Mouse (Mus musculus): ENCODE results near the gene Olfr44. TPM values are rescaled to one million over a fixed set of nuclear protein-coding genes. Genes with fewer than 3 reads are reported as not detected.

Olfr44 gene
- total RNA-seq (2012; rRNA removed) = not detected in 2 replicates
- total RNA-seq (2014; rRNA removed) = not detected in 2 replicates
- polyA plus RNA-seq (2012; ENCODE audit: insufficient read length, low read depth) = not detected in 2 replicates

DNA sequence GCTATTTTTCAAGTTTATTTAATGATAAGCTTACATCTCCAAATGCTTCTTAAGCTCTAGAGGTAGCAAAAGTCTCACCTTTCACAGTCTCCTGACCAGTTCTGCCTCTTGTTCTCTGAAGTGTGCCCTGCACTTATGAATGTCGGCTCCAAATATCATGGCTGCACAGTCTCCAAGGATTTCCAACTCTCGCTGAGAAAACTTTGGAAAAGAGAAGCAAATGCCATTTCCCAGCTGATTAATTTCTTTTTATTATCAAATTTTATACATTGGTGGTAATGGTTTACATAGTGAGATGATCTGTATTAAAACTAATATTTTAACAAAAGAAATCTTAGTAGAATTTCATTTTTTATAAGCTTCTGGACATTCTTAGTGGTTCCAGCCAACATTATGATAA is at the start of gene Olfr44:
Gene Olfr44 (minus strand): TSS at position 101 of the 400 bp plus-strand sequence.
- Histone ChIP-seq H3K79me2 (replicated peaks; ENCODE audit: control insufficient read depth, extremely low read depth, insufficient read depth, poor library complexity, severe bottlenecking) (no peaks in the 10 kb centered on the region), H3K4me3 (replicated peaks in 1 of 3; ENCODE audit: low read depth in 2 of 3, low read length in 2 of 3, poor library complexity in 1 of 3) (no peak within 1 kb of the TSS), H3K27me3 (replicated peaks) (no peaks in the 10 kb centered on the region), H3K27ac (ENCODE audit: insufficient read depth, low read depth) (no peak within 1 kb of the TSS), H3K4me2 (ENCODE audit: insufficient read depth, low read depth, poor library complexity, severe bottlenecking) (no peak within 1 kb of the TSS), H3K9ac (ENCODE audit: insufficient read depth, low read depth) (no peak within 1 kb of the TSS), H3K4me1 (ENCODE audit: control insufficient read depth in 1 of 2, insufficient read depth in 2 of 2) (no peaks in the 10 kb centered on the region), H3K9me3 (replicated peaks; ENCODE audit: low read length) (no peaks in the 10 kb centered on the region), H3K36me3 (replicated peaks in 1 of 2; ENCODE audit: control insufficient read depth in 1 of 2, insufficient read depth in 1 of 2, low read length in 1 of 2) (no peaks in the 10 kb centered on the region)
- in situ Hi-C loops (cut with MboI; ENCODE audit: low pct_ligation_motif_present, low pct_unique_long_range_greater_than_20kb, low sequenced_read_pairs) (no loop called here), dilution Hi-C loops (cut with MboI; ENCODE audit: extremely low pct_ligation_motif_present, extremely low pct_unique_long_range_greater_than_20kb, low sequenced_read_pairs) (no loop called here)
- no peak for DNase-seq (ENCODE audit: extremely low read depth)
- TF ChIP-seq ZC3H11A (IDR thresholded peaks at IDR 0.05; ENCODE audit: low read depth, low read length) (no peak), POLR2AphosphoS2 (IDR thresholded peaks at IDR 0.05; ENCODE audit: low read depth, low read length) (no peak), USF2 (conservative IDR thresholded peaks at IDR 0.05; ENCODE audit: low read depth, low read length) (no peak), ZMIZ1 (IDR thresholded peaks at IDR 0.05; ENCODE audit: low read depth, low read length) (no peak), ZNF384 (IDR thresholded peaks at IDR 0.05; ENCODE audit: low read depth, low read length) (no peak), JUND (conservative IDR thresholded peaks at IDR 0.05; ENCODE audit: low read depth, low read length) (no peak), UBTF (IDR thresholded peaks at IDR 0.05; ENCODE audit: low read depth, low read length) (no peak), POLR2A (IDR thresholded peaks at IDR 0.05; ENCODE audit: low read depth, low read length) (no peak), MAFK (IDR thresholded peaks at IDR 0.05; ENCODE audit: insufficient replicate concordance, low read length) (no peak), SMC3 (IDR thresholded peaks at IDR 0.05; ENCODE audit: low read depth, low read length) (no peak), USF1 (IDR thresholded peaks at IDR 0.05; ENCODE audit: low read depth, low read length) (no peak), E2F4 (IDR thresholded peaks at IDR 0.05; ENCODE audit: insufficient replicate concordance, low read depth, low read length) (no peak), MXI1 (IDR thresholded peaks at IDR 0.05; ENCODE audit: low read depth, low read length) (no peak), JUN (IDR thresholded peaks at IDR 0.05; ENCODE audit: insufficient read depth, low read depth, low read length) (no peak), MAZ (IDR thresholded peaks at IDR 0.05; ENCODE audit: low read depth, low read length) (no peak), HCFC1 (IDR thresholded peaks at IDR 0.05; ENCODE audit: low read depth, low read length) (no peak), NRF1 (IDR thresholded peaks at IDR 0.05; ENCODE audit: low read depth, low read length) (no peak), BHLHE40 (IDR thresholded peaks at IDR 0.05; ENCODE audit: low read depth, low read length) (no peak), MAX (IDR thresholded peaks at IDR 0.05; ENCODE audit: low read length) (no peak)

GRCm38 (mm10) chr9:39523616-39524285 is 30.0 kb upstream of the Olfr44 start:
- Histone ChIP-seq H3K27ac (ENCODE audit: insufficient read depth, low read depth) (no peak overlapping the region), H3K79me2 (replicated peaks; ENCODE audit: control insufficient read depth, extremely low read depth, insufficient read depth, poor library complexity, severe bottlenecking) (no peaks in the 10 kb centered on the region), H3K4me1 (ENCODE audit: control insufficient read depth in 1 of 2, insufficient read depth in 2 of 2) (no peaks in the 10 kb centered on the region), H3K36me3 (replicated peaks in 1 of 2; ENCODE audit: control insufficient read depth in 1 of 2, insufficient read depth in 1 of 2, low read length in 1 of 2) (no peaks in the 10 kb centered on the region), H3K4me2 (ENCODE audit: insufficient read depth, low read depth, poor library complexity, severe bottlenecking) (no peak overlapping the region), H3K27me3 (replicated peaks) (no peaks in the 10 kb centered on the region), H3K9me3 (replicated peaks; ENCODE audit: low read length) (no peaks in the 10 kb centered on the region), H3K4me3 (replicated peaks in 1 of 3; ENCODE audit: low read depth in 2 of 3, low read length in 2 of 3, poor library complexity in 1 of 3) (no peak overlapping the region), H3K9ac (ENCODE audit: insufficient read depth, low read depth) (no peak overlapping the region)
- dilution Hi-C loops (cut with MboI; ENCODE audit: extremely low pct_ligation_motif_present, extremely low pct_unique_long_range_greater_than_20kb, low sequenced_read_pairs) = no loop called here
- in situ Hi-C loops (cut with MboI; ENCODE audit: low pct_ligation_motif_present, low pct_unique_long_range_greater_than_20kb, low sequenced_read_pairs) = no loop called here
- TF ChIP-seq ETS1 (conservative IDR thresholded peaks at IDR 0.05; ENCODE audit: low read depth, low read length) (no peak), JUN (IDR thresholded peaks at IDR 0.05; ENCODE audit: insufficient read depth, low read depth, low read length) (no peak), KAT2A (IDR thresholded peaks at IDR 0.05; ENCODE audit: insufficient replicate concordance, low read length) (no peak), IRF4 (IDR thresholded peaks at IDR 0.05; ENCODE audit: low read depth, low read length) (no peak), EP300 (IDR thresholded peaks at IDR 0.05; ENCODE audit: low read length) (no peak), NRF1 (IDR thresholded peaks at IDR 0.05; ENCODE audit: low read depth, low read length) (no peak), JUND (conservative IDR thresholded peaks at IDR 0.05; ENCODE audit: low read depth, low read length) (no peak), ZNF384 (IDR thresholded peaks at IDR 0.05; ENCODE audit: low read depth, low read length) (no peak), MYC (IDR thresholded peaks at IDR 0.05; ENCODE audit: low read depth, low read length) (no peak), CHD2 (IDR thresholded peaks at IDR 0.05; ENCODE audit: low read length) (no peak), PAX5 (IDR thresholded peaks at IDR 0.05; ENCODE audit: low read length) (no peak), CHD1 (IDR thresholded peaks at IDR 0.05; ENCODE audit: low read depth, low read length) (no peak), GABPA (IDR thresholded peaks at IDR 0.05; ENCODE audit: insufficient replicate concordance, low read depth, low read length) (no peak), SIN3A (IDR thresholded peaks at IDR 0.05; ENCODE audit: low read length) (no peak), BHLHE40 (IDR thresholded peaks at IDR 0.05; ENCODE audit: low read depth, low read length) (no peak), ZC3H11A (IDR thresholded peaks at IDR 0.05; ENCODE audit: low read depth, low read length) (no peak)
- no peak for DNase-seq (ENCODE audit: extremely low read depth)

Data from CH12.LX (cell line).